Mouse (Mus musculus) lung, postnatal 0 days (tissue): ENCODE data around the gene Stk38.

Experiments
- CTCF ChIP-seq: IDR thresholded peaks from 2 replicates; pipeline ENCODE4 v1.5.1; 2016; ENCODE audit warnings: antibody characterized with exemption, mild to moderate bottlenecking
- EP300 ChIP-seq: IDR thresholded peaks from 2 replicates; pipeline ENCODE4 v1.6.1; 2016; ENCODE audit warnings: antibody characterized with exemption, mild to moderate bottlenecking, control low read depth

- TF ChIP-seq EP300: no peak
- no peak for TF ChIP-seq CTCF
These were observed 43.0 kb upstream of the Stk38 start for GRCm38 (mm10) chr17:29050791-29051190.
